Mouse (Mus musculus) heart, embryonic 14.5 days (tissue): Measurements from ENCODE around the gene Pcdh7. TPM values are rescaled to one million over a fixed set of nuclear protein-coding genes. Genes with fewer than 3 reads are reported as not detected.

ENCODE experiments used
- ATAC-seq: fragments of 200-750 bp; cut with Nextera tagmentation; 2 replicates; pipeline ENCODE4 v1.8.0; 2017; ENCODE audit warnings: low read depth, moderate TSS enrichment; ENCODE audit not compliant: insufficient number of reproducible peaks, insufficient read depth, low FRiP score
- H3K27ac ChIP-seq, 2 experiments: fragments of 200-500 bp in 1 of 2; fragments of 300-500 bp in 1 of 2; sonication (generic) in 1 of 2; replicated peaks in 1 of 2; 2 replicates each; pipeline ENCODE4 v1.5.1; 2012 to 2014; ENCODE audit warnings: low read depth in 2 of 2, low read length in 2 of 2, control low read depth in 1 of 2, mild to moderate bottlenecking in 1 of 2, mixed read lengths in 1 of 2; ENCODE audit not compliant: control insufficient read depth in 1 of 2, insufficient read depth in 1 of 2
- H3K27me3 ChIP-seq: fragments of 300-500 bp; sonication (generic); 2 replicates; pipeline ENCODE4 v1.6.1; 2014; ENCODE audit warnings: mild to moderate bottlenecking, low read length, control low read depth; ENCODE audit not compliant: control insufficient read depth, insufficient read depth
- H3K36me3 ChIP-seq: fragments of 300-500 bp; sonication (generic); 2 replicates; pipeline ENCODE4 v1.6.1; 2014; ENCODE audit warnings: mild to moderate bottlenecking, control low read depth, low read length, mixed read lengths; ENCODE audit not compliant: control insufficient read depth, insufficient read depth
- H3K4me1 ChIP-seq, 2 experiments: fragments of 200-500 bp in 1 of 2; fragments of 300-500 bp in 1 of 2; sonication (generic) in 1 of 2; 2 replicates each; pipeline ENCODE4 v1.6.1; 2012 to 2014; ENCODE audit warnings: low read length in 2 of 2, control low read depth in 1 of 2, mixed read lengths in 1 of 2; ENCODE audit not compliant: control insufficient read depth in 2 of 2, insufficient read depth in 2 of 2
- H3K4me2 ChIP-seq: fragments of 300-500 bp; sonication (generic); 2 replicates; pipeline ENCODE4 v1.6.1; 2014; ENCODE audit warnings: mild to moderate bottlenecking, low read length
- H3K4me3 ChIP-seq, 2 experiments: fragments of 200-500 bp in 1 of 2; fragments of 300-500 bp in 1 of 2; sonication (generic) in 1 of 2; 2 replicates each; pipeline ENCODE4 v1.5.1; 2012 to 2014; ENCODE audit warnings: low read length in 2 of 2, mild to moderate bottlenecking in 2 of 2, control low read depth in 1 of 2, low read depth in 1 of 2, moderate library complexity in 1 of 2; ENCODE audit not compliant: control insufficient read depth in 1 of 2, insufficient read depth in 1 of 2
- H3K9ac ChIP-seq: fragments of 300-500 bp; sonication (generic); 2 replicates; pipeline ENCODE4 v1.6.1; 2014; ENCODE audit warnings: mild to moderate bottlenecking, low read length
- H3K9me3 ChIP-seq: fragments of 300-500 bp; sonication (generic); 2 replicates; pipeline ENCODE4 v1.6.1; 2016; ENCODE audit warnings: low read length, control low read depth; ENCODE audit not compliant: control insufficient read depth
- WGBS: fragments of 180-500 bp; shearing (Covaris S2); extraction: QIAGEN DNeasy Blood & Tissue Kit; methylation state at CpG from one replicate; pipeline ENCODE4 v1.1.7; 2014; 5-methylcytosine and 5-hydroxymethylcytosine counted together
- polyA plus RNA-seq: library from polyadenylated mRNA; unstranded; fragments of >200 nt; fragmentation: Nextera tagmentation; extraction: Ambion mirVana; gene quantifications from 2 replicates; pipeline ENCODE4 v1.2.1, GENCODE M21; 2014

The Pcdh7 gene
- polyA plus RNA-seq, 1 experiment from 2014 or later: 32.9 TPM

DNA sequence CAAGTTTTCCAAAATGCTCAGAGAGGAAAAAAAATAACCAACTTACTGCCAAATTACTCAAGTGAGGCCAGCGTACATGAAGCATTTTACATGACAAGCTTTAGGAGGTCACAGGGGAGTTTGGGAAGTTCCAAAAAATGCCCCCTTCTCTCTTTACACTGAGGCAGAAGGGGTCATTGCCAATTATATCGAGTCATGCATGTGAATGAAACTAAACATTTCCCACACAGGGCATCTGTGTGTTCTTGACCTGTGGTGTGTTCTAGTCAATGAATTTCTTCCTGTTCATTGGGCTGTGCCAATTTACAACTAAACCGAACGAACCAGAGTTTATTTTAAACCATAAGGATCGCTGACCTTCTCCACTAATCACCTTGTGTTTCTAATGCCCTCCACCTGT, 86.1 kb downstream of the Pcdh7 start:
- no peak overlapping the region for H3K4me2 ChIP-seq
- H3K36me3 ChIP-seq: no peaks in the 10 kb centered on the region
- no peak overlapping the region for H3K9ac ChIP-seq
- ATAC-seq: no peak
- 88% methylated on average over 5 of the region's 5 CpGs for WGBS
- no peaks in the 10 kb centered on the region for H3K9me3 ChIP-seq
- H3K27me3 ChIP-seq: no peaks in the 10 kb centered on the region
- no peak overlapping the region for H3K27ac ChIP-seq
- H3K4me3 ChIP-seq: no peak overlapping the region
- peaks cover 0 to 9% of the 10 kb centered on the region in 2 experiments; a peak in 3 of 4 replicates for H3K4me1 ChIP-seq

DNA sequence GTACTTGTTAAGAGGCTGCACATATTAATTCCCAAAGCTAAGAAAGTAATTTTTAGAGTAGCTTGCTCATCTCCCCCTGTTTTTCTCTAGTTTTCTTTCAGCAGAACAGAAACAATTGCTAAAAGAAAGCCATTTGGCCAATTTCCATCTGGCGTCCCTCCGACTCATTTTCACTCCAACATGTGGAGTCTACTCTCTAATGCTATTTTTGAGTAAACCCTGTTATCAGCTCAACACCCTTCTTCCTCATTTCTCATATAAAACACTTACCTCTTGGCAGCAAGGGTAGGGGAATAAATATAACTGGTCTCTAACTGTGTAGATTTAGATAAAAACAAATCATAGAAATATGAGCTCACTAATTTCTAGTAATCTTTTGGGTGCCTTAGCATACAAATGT, 89.6 kb downstream of the Pcdh7 start:
- ATAC-seq: no peak
- no peaks in the 10 kb centered on the region for H3K36me3 ChIP-seq
- no peak overlapping the region for H3K4me3 ChIP-seq
- no peak overlapping the region for H3K9ac ChIP-seq
- peaks cover 0 to 9% of the 10 kb centered on the region in 2 experiments; a peak in 3 of 4 replicates for H3K4me1 ChIP-seq
- WGBS: 49% methylated on average over 2 of the region's 2 CpGs
- no peaks in the 10 kb centered on the region for H3K27me3 ChIP-seq
- no peaks in the 10 kb centered on the region for H3K9me3 ChIP-seq
- no peak overlapping the region for H3K4me2 ChIP-seq
- H3K27ac ChIP-seq: no peak overlapping the region

DNA sequence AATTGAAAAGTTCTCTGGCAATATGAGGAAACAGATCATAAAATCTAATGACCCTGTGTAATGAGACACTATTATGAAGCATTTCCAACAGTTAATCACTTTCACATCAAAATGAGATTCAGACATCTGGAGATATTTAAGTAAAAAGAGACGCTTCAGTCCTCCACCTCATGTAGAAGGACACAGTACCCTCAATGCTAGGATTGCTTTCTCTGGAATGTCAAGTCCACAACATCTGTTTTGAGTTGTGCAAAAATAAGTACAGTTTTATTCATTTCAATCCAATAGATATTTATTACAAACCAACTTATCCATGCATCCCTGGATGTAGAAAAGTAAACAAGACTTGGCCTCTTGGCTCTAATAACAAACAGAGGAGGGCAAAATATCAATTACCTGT, 92.9 kb downstream of the Pcdh7 start:
- Histone ChIP-seq H3K4me2 (no peak overlapping the region), H3K4me3 (no peak overlapping the region), H3K4me1 (peaks cover 0 to 20% of the 10 kb centered on the region in 2 experiments; a peak in 3 of 4 replicates), H3K27me3 (no peaks in the 10 kb centered on the region), H3K36me3 (no peaks in the 10 kb centered on the region), H3K9ac (no peak overlapping the region), H3K27ac (no peak overlapping the region), H3K9me3 (no peaks in the 10 kb centered on the region)
- ATAC-seq: no peak
- WGBS: 92% methylated on average over 1 of the region's 1 CpGs

- WGBS: 88% methylated on average over 5 of the region's 5 CpGs
- Histone ChIP-seq H3K27me3 (no peaks in the 10 kb centered on the region), H3K27ac (no peak overlapping the region), H3K36me3 (no peaks in the 10 kb centered on the region), H3K9me3 (no peaks in the 10 kb centered on the region), H3K4me1 (peaks cover 0 to 18% of the 10 kb centered on the region in 2 experiments; a peak in 1 of 4 replicates), H3K4me2 (no peak overlapping the region), H3K9ac (no peak overlapping the region), H3K4me3 (no peak overlapping the region)
- no peak for ATAC-seq
These were observed 98.3 kb downstream of the Pcdh7 start for GRCm38 (mm10) chr5:57815964-57816589.

DNA sequence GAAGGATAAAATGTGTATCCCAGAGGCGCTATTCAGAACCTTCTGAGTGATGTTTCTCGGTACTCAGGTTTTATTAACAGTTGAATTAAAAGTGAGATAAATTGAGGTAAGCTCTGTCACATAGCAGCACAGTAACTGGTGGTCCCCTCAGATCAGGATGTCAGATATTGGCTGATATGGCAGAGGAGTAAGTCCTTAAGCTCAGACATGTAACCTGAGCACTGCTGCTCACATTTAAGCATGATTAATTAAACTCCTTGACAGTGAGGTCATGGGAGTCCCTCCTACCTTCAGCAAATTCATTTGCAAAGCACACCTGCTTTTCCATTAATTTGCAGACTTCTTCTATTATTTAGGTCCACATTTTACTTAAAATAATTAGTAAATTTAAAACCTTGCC, 102.0 kb downstream of the Pcdh7 start:
- no peak overlapping the region for H3K4me3 ChIP-seq
- WGBS: 75% methylated on average over 2 of the region's 2 CpGs
- no peaks in the 10 kb centered on the region for H3K36me3 ChIP-seq
- no peaks in the 10 kb centered on the region for H3K27me3 ChIP-seq
- ATAC-seq: no peak
- no peak overlapping the region for H3K9ac ChIP-seq
- H3K27ac ChIP-seq: no peak overlapping the region
- H3K4me1 ChIP-seq: peaks cover 0 to 20% of the 10 kb centered on the region in 2 experiments; a peak in 3 of 4 replicates
- no peaks in the 10 kb centered on the region for H3K9me3 ChIP-seq
- no peak overlapping the region for H3K4me2 ChIP-seq

DNA sequence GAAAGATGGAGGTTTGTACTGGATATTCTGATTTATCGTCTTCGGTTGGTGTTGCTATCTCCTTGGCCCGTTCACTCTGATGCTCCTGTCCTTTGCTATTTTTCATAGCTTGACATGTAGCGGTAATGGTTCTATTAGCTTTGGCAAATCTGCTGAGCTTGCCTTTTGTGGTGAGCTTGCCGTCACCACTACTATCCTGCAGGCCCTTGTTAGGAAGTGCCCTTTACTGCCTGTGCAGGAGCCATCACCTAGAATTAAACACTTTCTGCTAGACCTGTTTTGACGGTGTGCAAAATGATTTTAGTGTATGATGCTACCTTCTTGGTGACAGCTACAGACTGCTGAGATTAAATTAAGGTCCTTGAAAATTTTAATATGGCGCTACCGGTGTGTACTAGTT, 103.3 kb downstream of the Pcdh7 start:
- no peaks in the 10 kb centered on the region for H3K9me3 ChIP-seq
- 66% methylated on average over 8 of the region's 8 CpGs for WGBS
- no peak for ATAC-seq
- no peak overlapping the region for H3K4me3 ChIP-seq
- no peaks in the 10 kb centered on the region for H3K36me3 ChIP-seq
- no peaks in the 10 kb centered on the region for H3K27me3 ChIP-seq
- H3K9ac ChIP-seq: no peak overlapping the region
- H3K4me1 ChIP-seq: peaks cover 0 to 16% of the 10 kb centered on the region in 2 experiments; a peak in 3 of 4 replicates
- H3K4me2 ChIP-seq: no peak overlapping the region
- no peak overlapping the region for H3K27ac ChIP-seq

GRCm38 (mm10) chr5:57828437-57828836, 110.7 kb downstream of the Pcdh7 start:
- H3K27ac ChIP-seq: no peak overlapping the region
- H3K36me3 ChIP-seq: no peaks in the 10 kb centered on the region
- no peak overlapping the region for H3K4me2 ChIP-seq
- H3K27me3 ChIP-seq: no peaks in the 10 kb centered on the region
- H3K4me3 ChIP-seq: no peak overlapping the region
- no peaks in the 10 kb centered on the region for H3K9me3 ChIP-seq
- ATAC-seq: no peak
- no peaks in the 10 kb centered on the region for H3K4me1 ChIP-seq
- 87% methylated on average over 3 of the region's 3 CpGs for WGBS
- no peak overlapping the region for H3K9ac ChIP-seq

DNA sequence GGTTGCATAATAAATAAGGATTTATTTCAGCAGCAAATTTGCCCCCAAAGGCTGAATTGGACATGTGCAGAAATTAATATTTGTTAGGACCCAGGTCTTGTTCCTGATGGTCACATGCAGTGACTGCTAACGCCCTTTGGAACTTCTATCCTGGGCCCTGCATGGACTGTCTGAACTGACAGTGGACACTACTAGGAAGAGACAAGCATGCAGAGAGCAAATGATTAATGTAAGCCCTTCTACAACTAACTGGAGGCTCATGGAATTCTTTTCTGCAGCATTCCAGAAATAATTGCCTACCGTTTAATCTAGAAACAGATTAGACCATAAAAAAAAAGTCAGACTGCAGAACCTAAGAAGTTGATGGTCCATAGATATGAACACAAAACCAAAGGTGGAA, 119.4 kb downstream of the Pcdh7 start:
- Histone ChIP-seq H3K27me3 (no peaks in the 10 kb centered on the region), H3K4me3 (no peak overlapping the region), H3K36me3 (no peaks in the 10 kb centered on the region), H3K27ac (0 out of 4 replicates have a peak overlapping the region, but pooled peaks of 1 of the 2 experiments have one; percentile 14), H3K9ac (no peak overlapping the region), H3K4me1 (peaks cover 2 to 23% of the 10 kb centered on the region in 2 experiments; a peak in 3 of 4 replicates), H3K9me3 (no peaks in the 10 kb centered on the region), H3K4me2 (no peak overlapping the region)
- 17% methylated on average over 2 of the region's 2 CpGs for WGBS
- no peak for ATAC-seq
